23 mouse cellular contexts compared by ENCODE assay signal in the genomic region with DNA sequence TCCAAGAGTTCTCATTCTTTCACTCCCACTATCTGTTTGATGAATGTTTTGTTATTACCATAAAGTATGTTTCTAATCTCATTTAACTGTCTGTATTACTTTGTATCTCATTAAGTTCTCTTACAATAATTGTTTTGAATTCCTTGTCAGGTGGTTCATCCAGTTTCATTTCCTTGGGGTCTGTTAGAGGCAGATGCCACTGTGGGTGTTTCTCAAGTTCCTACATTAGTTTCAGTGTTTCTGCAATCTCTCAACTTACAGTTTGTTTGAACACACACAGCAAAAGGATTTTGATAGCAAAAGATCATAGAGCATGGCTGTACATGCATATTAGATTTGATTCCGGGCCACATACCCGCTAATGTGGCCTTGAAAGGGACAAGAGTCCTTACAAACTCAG.
A peak's percentile ranks its signal among the peaks of the same experiment; 100 is the strongest.
DNase-seq lines count a peak whose midpoint lies in the region; ATAC-seq and TF ChIP-seq lines count a peak whose summit lies in the region.
"Had no signal": no experiment of that assay in that cellular context is flagged by ENCODE, and none has a peak within 500 bp of the region (broad histone marks: within the 10 kb centered on the region; RNA-seq: fewer than 3 reads in every experiment).

No protein-coding gene starts in this region.

- no peaks in the 10 kb centered on the region for H3K4me1 ChIP-seq in intestine, embryonic 16.5 days (ENCODE audit: control insufficient read depth, insufficient read depth, low read length)
- no peaks in the 10 kb centered on the region for H3K4me1 ChIP-seq in midbrain, embryonic 10.5 days

- H3K27ac ChIP-seq in intestine, embryonic 16.5 days (ENCODE audit: low read length) = no peak overlapping the region
- no peak overlapping the region for H3K27ac ChIP-seq in midbrain, embryonic 10.5 days (replicated peaks)
- no peak overlapping the region for H3K27ac ChIP-seq in left cerebral cortex, adult 2 months

- ATAC-seq in granulocyte monocyte progenitor cell, adult 5-6 weeks (replicated peaks; ENCODE audit: poor library complexity, severe bottlenecking) = peak; percentile 82
- ATAC-seq in megakaryocyte, adult 5-6 weeks (ENCODE audit: poor library complexity, severe bottlenecking) = peak; percentile 79
- peak; percentile 58 for ATAC-seq in megakaryocyte progenitor cell, adult 5-6 weeks (replicated peaks; ENCODE audit: poor library complexity)
- no peak for ATAC-seq in intestine, embryonic 16.5 days
- ATAC-seq: activated CD4-positive, CD25-positive, alpha-beta regulatory T cell, adult 4 months; CD4-positive, CD25-positive, alpha-beta regulatory T cell, adult 4 months; Patski had no signal

- no peaks in the 10 kb centered on the region for H3K9me3 ChIP-seq in intestine, embryonic 16.5 days (ENCODE audit: control insufficient read depth, low read length)
- H3K9me3 ChIP-seq in midbrain, embryonic 10.5 days (replicated peaks) = no peaks in the 10 kb centered on the region

- H3K9ac ChIP-seq in intestine, embryonic 16.5 days (ENCODE audit: low read depth, low read length) = no peak overlapping the region

- no peaks in the 10 kb centered on the region for H3K27me3 ChIP-seq in intestine, embryonic 16.5 days (replicated peaks; ENCODE audit: control insufficient read depth, insufficient read depth, low read length)
- H3K27me3 ChIP-seq in midbrain, embryonic 10.5 days (ENCODE audit: low read depth, poor library complexity, severe bottlenecking) = no peaks in the 10 kb centered on the region
- H3K27me3 ChIP-seq: CH12.LX, Patski had no signal

- no peak for TF ChIP-seq CTCF in left cerebral cortex, adult 2 months (IDR thresholded peaks at IDR 0.05)

- peak; percentile 2 for DNase-seq in brain, adult 2 months (ENCODE audit: low read depth, low spot score)
- no peak for DNase-seq in midbrain, embryonic 10.5 days (ENCODE audit: low spot score)
- DNase-seq in heart, adult 8-10 months (ENCODE audit: low spot score) = no peak
- DNase-seq in left cerebral cortex, adult 2 months (ENCODE audit: extremely low spot score in 1 of 2, low spot score in 2 of 2) = no peak
- DNase-seq: adrenal gland, adult 2 months; adrenal gland, adult 8-10 months; adrenal gland, postnatal 10 days; adrenal gland, postnatal 14 days; adrenal gland, postnatal 25 days; adrenal gland, postnatal 36 days; B cell, adult 2 months; cerebellum, adult 11 months; cerebellum, adult 11-12 months; cerebellum, adult 18-20 months had no signal

- no peaks in the 10 kb centered on the region for H3K36me3 ChIP-seq in intestine, embryonic 16.5 days (ENCODE audit: control insufficient read depth, insufficient read depth, low read length)
- no peaks in the 10 kb centered on the region for H3K36me3 ChIP-seq in midbrain, embryonic 10.5 days
- H3K36me3 ChIP-seq: G1E had no signal

- no peak overlapping the region for H3K4me2 ChIP-seq in intestine, embryonic 16.5 days (ENCODE audit: low read depth, low read length)

- no peak overlapping the region for H3K4me3 ChIP-seq in intestine, embryonic 16.5 days (ENCODE audit: low read length)
- no peak overlapping the region for H3K4me3 ChIP-seq in midbrain, embryonic 10.5 days
- no peak overlapping the region for H3K4me3 ChIP-seq in left cerebral cortex, adult 2 months

- 84% methylated on average over 2 of the region's 2 CpGs for WGBS in intestine, embryonic 16.5 days
- 88% methylated on average over 2 of the region's 2 CpGs for WGBS in midbrain, embryonic 10.5 days

- intact Hi-C loops in left cerebral cortex, adult 2 months (cut with DNase I) = no loop called here
